Mouse (Mus musculus): ENCODE data around the gene Akap13.

DNA sequence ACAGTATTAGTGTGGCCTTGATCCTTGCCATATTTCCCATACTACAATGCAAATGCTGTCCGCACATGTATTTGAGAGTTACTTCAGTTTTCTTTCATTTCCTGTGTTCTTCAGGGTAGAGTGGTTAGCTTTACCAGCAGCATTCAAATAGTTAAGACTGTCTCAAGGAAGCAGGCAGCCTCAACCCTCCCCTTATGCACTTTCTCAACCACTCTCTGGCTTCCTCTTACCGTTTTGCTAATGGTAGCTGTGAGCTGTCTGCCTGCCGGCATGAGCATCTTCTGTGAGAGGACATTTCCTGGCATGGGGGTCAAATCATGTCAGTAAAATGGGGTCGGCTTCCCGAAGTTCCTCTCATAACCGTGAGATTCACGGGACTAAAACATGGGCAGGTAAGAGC, 246.4 kb downstream of the Akap13 start:
- TF ChIP-seq CTCF (IDR thresholded peaks at IDR 0.05; ENCODE audit: low read depth), result no peak
- TF ChIP-seq EP300 (IDR thresholded peaks at IDR 0.05; ENCODE audit: low read depth), result no peak
